Mouse (Mus musculus): ENCODE results near the gene Ccdc173. TPM values are rescaled to one million over a fixed set of nuclear protein-coding genes. Genes with fewer than 3 reads are reported as not detected.
A peak's percentile ranks its signal among the peaks of the same experiment; 100 is the strongest.

Gene Ccdc173
- total RNA-seq, 2 experiments from 2014 or later, result 0.43 TPM

DNA sequence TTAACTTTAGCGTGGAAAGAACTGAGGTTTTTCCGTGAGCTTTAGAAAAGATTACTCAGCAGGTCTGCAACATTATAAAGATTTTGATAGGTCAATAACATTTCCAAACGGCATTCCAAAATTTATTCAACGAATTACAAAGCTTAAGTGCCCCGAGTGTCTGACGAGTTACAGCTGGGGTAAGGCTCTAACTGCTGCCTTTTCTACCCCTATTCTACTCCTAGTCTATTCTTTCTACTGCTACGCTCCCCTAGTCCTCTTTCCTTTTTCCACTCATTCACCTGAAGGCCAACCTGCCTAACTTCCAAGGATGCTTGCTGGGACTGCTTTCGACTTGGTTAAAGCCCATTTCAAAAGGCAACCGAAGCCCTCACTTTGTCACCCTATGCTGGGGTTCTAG, 401 bp downstream of the Ccdc173 start:
- no peak for DNase-seq

DNA sequence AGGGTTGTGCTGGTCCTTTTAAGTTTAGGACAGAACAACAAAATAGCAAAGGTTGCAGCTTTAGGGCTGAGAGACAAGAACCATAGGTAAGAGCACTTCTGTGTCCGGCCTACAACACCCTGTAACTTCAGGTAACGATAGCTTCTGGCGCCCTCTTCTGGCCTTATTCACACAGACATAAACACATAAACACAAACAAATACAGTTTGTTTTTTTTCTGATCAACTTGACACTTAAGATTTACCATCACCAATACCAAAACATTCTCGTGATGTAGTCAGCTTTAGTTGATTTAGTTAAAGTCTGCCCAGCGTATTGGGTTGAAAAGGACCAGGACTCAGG, 10.6 kb downstream of the Ccdc173 start:
- DNase-seq, result no peak

DNA sequence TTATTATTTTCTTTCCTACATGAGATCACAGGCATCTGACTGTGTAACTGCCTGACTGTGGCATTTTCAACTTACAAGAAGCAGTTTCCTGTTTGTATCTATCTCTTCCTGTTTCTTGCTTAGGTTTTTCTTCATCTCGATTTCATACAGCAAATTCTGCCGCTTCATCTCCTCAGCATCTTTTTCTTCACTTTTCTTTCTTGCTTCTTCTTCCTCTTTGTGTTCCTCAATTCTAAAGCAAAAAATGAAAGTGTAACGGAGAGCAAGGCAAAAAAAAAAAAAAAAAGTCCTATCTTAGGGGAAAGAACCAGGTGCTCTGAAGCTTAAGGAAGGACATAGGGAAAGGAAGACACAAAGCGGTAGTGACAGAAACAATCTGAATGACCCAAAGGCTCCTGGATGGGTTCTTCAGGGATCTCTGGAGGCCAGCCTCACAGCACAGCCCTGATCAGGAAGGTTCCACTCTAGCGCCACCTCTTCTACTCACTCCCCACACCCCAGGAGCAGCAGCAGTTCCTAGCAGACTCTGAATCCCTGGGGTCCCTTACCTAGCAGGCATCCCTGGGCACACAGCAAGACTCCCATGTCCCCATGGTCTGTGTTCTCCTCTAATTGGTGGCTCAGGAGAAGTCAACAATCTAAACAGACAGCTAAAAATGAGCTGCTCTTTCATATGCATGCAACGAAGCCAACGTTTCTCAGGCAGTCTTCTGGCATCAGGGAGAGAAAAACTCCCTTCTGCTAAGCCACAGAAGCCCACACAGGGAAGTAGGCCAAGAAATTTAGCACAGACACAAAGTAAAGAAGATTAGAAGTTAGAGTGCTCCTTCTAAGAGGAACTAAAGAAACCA, 11.2 kb downstream of the Ccdc173 start:
- no peak for DNase-seq

DNA sequence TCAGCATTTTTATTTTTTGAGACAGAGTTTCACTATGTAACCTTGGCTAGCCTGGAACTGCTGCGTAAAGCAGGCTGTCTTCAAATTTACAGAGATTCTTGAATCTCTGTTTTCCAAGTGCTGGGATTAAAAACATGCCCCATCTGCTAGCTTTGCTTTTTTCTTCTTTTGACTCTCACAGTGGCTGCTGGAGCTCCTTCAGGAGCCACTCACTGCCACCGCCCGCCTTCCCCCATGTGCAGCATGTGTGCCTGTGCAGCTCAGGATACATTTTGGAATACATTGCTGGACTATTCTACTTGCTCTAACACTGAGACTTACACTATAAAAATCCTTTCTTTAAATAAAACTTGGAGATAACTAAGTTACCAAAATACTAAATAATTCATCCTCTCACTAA, 16.0 kb downstream of the Ccdc173 start:
- no peak for DNase-seq

DNA sequence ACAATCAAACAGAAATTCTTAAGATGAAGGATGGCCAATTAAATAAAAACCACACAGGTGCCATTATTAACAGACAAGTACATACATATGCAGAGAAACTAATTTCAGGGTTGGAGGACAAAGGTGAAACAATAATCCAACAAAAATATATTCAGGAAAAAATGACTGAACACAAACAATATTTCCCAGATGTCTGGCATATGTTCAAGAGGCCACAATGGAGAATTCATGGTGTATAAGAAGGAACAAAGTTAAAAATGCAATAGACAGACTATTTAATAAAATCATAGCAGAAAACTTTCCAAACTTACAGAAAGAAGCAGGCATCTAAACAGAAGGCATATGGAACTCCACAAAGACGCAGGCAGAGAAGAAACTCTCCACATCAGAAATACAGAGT, 24.7 kb downstream of the Ccdc173 start:
- no peak for DNase-seq

DNA sequence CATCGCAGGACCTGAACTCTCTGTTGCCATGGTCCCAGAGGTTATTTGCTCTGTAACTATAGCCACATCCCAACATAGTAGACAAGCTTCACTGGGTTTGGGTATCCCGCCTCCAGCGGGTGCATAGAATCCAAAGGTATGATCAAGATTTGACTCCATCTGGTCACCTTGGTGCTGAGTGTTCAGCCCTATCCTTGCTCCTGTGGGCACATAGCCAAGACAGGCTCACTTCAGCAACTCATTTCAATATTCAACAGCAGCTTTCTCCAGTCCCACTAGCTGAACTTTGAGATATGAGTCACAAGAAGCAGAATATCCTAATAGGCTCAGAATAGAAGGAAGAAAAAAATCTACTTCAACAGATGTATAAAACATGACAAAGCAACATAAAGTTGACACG, 26.0 kb downstream of the Ccdc173 start:
- DNase-seq, result no peak

DNA sequence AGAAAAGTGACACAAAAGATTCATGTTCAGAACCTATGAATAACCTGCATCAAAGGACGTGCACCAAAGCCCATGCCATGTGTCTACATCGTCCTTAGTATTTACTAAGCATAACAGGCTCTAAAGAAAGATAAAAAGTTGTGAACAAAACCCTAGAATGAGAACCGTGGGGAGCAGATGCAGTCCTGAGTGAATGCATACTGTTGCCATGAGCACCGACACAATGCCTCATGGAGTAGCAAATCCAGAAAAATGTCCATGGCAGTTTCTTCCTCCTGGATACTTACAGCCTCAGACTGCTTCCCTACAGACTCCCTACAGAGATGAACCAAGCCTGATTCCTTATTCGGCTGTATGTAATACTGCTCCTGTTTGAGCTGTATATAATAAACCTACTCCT, 28.4 kb downstream of the Ccdc173 start:
- no peak for DNase-seq

DNA sequence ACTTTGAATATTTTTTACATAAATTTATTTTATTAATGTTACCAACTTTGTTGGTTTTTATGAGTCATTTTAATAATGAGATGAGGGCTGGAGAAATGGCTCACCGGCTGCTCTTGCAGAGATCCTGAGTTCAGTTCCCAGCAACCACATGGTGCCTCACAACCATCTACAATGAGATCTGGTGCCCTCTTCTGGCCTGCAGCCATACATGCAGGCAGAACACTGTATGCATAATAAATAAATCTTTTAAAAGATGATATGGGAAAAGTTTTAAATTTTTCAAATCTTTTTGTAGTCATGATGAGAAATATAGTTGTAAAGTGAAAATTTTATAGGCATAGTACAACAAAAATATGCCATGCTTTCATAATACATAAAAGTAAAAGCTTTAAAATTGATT, 44.3 kb downstream of the Ccdc173 start:
- no peak for DNase-seq

DNA sequence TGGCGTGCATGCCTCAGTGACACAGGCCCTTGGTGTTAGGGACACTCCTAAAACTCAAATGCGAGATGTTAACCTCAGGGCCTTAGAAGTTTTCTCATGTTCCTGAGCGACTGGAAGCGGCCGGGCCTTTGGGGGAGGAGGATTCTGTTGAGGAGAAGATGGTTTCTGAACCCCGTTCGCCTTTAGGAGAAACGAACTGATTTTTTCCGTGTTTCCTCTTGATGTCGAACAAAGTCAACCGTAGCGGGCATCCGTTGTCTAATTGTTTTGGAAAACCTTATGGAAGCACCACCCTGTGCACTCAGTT, 65.9 kb downstream of the Ccdc173 start:
- no peak for DNase-seq

DNA sequence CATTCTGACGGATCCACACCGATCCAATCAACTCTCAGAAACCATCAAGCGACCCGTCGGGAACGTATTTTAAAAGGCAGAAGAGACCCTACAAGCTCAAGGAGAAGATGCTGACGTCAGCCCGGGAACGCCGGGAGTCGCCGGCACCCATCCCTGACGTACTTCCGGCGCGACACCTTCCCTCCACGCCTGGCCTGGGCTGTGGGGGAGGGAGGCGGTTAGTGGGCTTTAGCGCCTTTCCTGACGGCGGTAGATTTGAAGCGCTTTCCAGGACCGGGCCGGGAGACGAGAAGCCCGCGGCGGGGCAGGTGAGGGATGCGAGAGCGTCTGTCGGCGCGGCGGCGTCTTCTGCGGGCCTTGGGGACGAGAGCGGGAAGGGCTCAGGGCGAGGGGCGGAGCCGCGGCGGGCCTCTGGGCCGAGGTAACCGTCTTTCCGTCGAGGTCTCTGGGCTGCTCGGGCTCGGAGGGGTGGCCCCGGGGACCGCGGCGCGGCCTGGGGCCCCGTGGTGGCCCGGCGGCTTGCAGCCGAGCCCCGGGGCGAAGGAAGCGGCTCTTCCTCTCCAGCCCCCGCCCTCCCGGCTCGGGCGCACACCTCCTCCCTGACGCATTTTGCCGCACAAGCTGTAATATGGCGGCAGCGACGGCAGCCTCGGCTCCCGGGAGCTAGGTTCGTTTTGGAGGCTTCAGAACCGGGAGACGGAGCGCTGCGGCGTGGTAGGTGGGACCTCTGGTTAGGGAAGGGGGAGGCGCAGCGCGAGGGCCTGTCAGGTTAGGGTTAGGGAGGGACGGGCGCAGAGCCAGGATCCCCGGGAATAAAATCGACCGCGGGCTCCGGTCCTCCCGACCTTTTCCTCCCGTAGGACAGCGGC, 66.5 kb downstream of the Ccdc173 start:
- peak; percentile 85 for DNase-seq

DNA sequence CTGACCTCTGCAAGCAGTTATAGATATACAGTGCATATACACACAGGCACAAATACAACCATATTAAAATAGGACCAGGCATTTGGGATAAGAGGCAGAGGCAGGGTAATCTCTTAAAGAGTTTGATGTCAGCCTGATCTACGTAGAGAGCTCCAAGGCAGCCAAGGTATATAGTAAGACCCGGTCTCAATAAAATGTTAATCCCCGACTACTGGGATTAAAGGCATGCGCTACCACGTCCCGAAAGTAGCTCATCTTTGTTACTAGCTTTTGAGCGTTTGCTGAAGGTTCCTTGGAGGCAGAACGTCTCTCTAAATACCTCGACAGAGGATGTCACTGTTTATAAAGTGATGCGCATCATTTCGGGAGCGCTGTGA, 67.1 kb downstream of the Ccdc173 start, which contains the start of gene Ppig:
Gene Ppig (plus strand): TSS at position 273 of the 377 bp plus-strand sequence.
- no peak for DNase-seq

DNA sequence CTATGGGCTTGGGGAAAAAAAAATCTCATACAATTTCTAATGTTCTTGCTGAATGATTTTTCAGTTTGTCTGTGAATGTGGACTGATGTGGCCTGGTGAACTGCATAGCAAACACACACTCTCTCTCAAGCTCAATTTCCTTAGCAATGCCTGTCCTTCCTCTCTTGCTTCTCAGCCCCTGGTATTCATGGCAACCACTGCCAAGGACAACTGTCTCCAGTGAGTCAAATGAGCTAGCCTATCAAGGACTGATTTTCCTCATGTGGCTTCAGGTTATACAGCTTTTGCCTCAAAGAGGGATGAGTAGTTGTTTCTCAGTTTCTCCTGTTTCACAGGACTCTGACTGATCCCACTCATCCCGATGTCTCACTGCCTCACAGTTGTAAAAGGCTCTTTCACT, 70.3 kb downstream of the Ccdc173 start:
- no peak for DNase-seq

DNA sequence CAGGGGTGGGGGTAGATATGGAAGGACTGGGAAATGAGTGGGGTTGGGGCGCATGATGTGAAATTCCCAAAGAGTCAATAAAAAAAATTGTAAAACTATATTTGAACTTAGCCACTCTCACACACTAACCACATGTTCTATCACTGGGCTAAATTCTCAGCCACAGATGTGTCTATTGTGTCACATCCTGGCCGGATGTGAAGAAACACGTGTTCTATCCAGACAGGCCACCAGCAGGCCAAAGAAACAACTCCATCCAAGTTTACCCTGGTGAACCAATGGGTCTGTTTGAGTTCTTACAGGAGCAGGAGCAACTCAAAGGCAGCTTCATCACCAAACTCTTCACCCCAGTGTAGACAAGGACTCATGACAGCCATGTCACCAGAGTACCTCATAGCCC, 72.9 kb downstream of the Ccdc173 start:
- no peak for DNase-seq

DNA sequence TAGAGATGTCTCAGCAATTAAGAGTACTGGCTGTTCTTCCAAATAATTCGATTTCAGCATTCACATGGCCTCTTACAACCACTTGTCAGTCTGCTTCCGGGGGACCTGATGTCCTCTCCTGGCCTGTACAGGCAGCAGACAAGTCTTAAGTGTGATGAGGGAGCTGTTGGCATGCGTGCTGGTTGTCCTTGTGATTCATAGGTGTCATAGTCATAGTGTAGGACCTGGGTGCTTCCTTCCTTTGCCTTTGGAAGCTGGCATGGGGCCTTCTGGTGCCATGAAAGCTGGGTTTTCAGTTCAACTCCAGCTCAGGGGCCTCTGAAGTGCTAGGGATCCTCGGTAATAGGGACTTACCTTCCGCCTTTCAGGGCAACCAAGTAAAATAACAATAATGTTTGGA, 75.2 kb downstream of the Ccdc173 start:
- DNase-seq, result no peak

DNA sequence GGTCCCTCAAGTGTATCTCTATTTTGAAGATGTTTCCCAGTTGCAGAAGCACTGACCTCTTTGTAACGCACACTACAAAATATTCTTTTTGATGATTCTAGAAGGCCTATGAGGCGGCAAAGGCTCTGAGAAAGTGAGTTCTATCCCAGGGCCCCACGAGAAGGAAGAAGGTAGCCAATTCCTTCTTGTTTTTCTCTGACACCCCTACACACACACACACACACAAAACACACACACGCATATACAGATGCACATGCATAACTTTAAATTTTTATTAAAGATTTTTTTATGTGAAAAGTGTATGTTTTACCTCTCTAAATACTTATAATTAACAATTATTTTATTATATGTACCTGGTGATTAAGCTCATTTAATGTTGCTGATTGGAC, 75.8 kb downstream of the Ccdc173 start:
- no peak for DNase-seq

DNA sequence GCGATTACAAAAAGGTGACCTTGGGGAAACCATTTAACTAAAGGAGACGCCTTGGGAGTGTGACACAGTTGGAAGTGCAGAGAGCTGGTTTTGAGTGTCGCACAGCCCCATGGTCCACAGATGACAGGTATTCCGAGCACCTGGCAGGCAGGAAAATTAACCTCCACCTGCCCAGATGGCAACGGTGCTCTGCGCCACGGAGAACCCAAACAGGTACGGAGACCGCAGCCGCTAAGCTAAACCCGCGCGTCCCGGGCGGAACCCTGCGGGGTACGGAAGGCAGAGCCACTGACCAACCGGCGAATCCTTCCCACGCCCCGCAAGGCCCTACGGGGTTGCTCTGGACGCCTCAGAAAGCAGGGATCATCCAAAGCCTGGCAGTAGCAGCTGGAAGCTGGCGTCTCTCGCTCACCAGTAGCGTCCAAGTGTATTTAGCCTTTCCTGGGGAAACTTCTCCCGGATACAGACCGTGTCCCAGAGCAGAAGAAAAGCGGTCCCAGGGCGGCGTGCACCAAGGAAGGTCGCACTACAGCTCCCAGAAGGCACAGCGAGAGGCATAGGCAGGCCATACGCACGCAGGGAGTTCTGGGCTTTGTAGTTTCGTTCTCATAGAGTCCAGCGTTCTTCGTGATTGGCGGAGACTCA, 76.3 kb downstream of the Ccdc173 start, which contains the start of gene Fastkd1:
Gene Fastkd1 (minus strand): TSS at position 536 of the 645 bp plus-strand sequence.
- peak; percentile 85 for DNase-seq

DNA sequence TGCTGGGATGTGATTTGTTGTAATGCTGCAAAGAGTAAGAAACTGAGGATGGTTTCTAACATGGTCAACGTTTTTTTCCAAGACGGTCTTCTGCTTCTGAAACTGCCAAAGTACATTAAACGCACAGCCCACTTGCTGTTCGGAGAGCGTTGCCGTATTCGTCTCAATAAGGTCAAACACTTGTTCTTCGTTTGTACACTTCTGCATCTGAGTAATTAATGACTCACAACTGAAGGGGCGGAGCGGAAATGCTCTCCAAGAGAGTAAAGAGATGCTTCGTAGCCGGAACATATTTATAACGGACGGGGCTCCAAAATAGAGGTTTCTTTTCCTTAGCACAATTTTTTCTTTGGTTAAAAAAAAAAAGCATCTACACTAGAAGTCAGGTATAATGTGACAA, 77.2 kb downstream of the Ccdc173 start:
- no peak for DNase-seq

Other genes with a start within 250 kb of the Ccdc173 start
- gene Lrp2, start 203.5 kb downstream of the Ccdc173 start, total RNA-seq (2021), result not detected
- 1 to 10 TPM; 3.2 to 3.8 TPM for gene Bbs5, start 142.4 kb downstream of the Ccdc173 start, total RNA-seq (2021)
- 100 to 1,000 TPM; 488 to 676 TPM for gene Klhl41, start 119.5 kb downstream of the Ccdc173 start, total RNA-seq (2021)
- 10 to 100 TPM; 14.5 to 15.9 TPM for gene Fastkd1, start 76.1 kb downstream of the Ccdc173 start, total RNA-seq (2021)
- 10 to 100 TPM; 24.8 to 30.7 TPM for gene Ppig, start 67.0 kb downstream of the Ccdc173 start, total RNA-seq (2021)
- 10 to 100 TPM; 15.1 to 17.3 TPM for gene Phospho2, start within 50 bp of the Ccdc173 start, total RNA-seq (2021)
- gene Klhl23, start 32.4 kb upstream of the Ccdc173 start, total RNA-seq (2021), result 10 to 100 TPM; 14.1 to 19.0 TPM
- 10 to 100 TPM; 53.6 to 57.2 TPM for gene Ssb, start 72.0 kb upstream of the Ccdc173 start, total RNA-seq (2021)
- gene Mettl5, start 96.0 kb upstream of the Ccdc173 start, total RNA-seq (2021), result 10 to 100 TPM; 16.1 to 17.4 TPM
- 100 to 1,000 TPM; 151 to 165 TPM for gene Ubr3, start 107.7 kb upstream of the Ccdc173 start, total RNA-seq (2021)
- not detected for gene Myo3b, start 249.6 kb upstream of the Ccdc173 start, total RNA-seq (2021)

Data from gastrocnemius, postnatal 25 days (tissue).